Mouse (Mus musculus): Measurements from ENCODE around the gene Pbrm1. TPM values are rescaled to one million over a fixed set of nuclear protein-coding genes. Genes with fewer than 3 reads are reported as not detected.
A peak's percentile ranks its signal among the peaks of the same experiment; 100 is the strongest.

The Pbrm1 gene
- polyA plus RNA-seq, 1 experiment from 2014 or later = 142 TPM

DNA sequence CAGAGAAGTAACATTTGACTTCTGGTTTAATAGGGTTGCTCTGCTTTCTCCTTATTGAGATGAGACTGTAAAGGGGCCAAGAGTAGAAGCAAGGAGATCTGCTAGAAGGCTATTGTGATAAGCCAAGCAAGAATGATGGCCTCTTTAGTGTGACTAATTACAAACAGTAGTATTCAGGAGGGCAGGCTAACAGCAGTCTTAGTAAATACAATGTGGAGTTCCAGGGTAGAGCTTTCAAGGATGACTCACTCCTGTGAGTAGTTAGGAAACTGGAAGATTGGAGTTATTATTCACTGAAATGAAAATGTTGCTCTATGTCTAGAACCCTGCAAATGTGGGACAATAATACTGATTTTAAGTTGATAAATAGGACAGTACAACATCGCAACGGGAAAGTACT is 69.6 kb downstream of the Pbrm1 start:
- Histone ChIP-seq H3K4me3 (no peak overlapping the region), H3K4me1 (replicated peaks) (no peaks in the 10 kb centered on the region), H3K9ac (no peak overlapping the region), H3K36me3 (peaks cover 81% of the 10 kb centered on the region), H3K4me2 (no peak overlapping the region), H3K9me3 (no peaks in the 10 kb centered on the region), H3K27me3 (no peaks in the 10 kb centered on the region), H3K27ac (replicated peaks) (no peak overlapping the region)
- 97% methylated on average over 2 of the region's 2 CpGs for WGBS
- ATAC-seq (ENCODE audit: low read depth) = no peak

- 94% methylated on average over 1 of the region's 1 CpGs for WGBS
- no peak overlapping the region for H3K27ac ChIP-seq (replicated peaks)
- no peak overlapping the region for H3K9ac ChIP-seq
- H3K4me3 ChIP-seq = no peak overlapping the region
- no peaks in the 10 kb centered on the region for H3K4me1 ChIP-seq (replicated peaks)
- no peaks in the 10 kb centered on the region for H3K27me3 ChIP-seq
- H3K9me3 ChIP-seq = no peaks in the 10 kb centered on the region
- peaks cover 86% of the 10 kb centered on the region for H3K36me3 ChIP-seq
- ATAC-seq (ENCODE audit: low read depth) = no peak
- no peak overlapping the region for H3K4me2 ChIP-seq
Measured at GRCm38 (mm10) chr14:31089918-31090317, 71.0 kb downstream of the Pbrm1 start.

DNA sequence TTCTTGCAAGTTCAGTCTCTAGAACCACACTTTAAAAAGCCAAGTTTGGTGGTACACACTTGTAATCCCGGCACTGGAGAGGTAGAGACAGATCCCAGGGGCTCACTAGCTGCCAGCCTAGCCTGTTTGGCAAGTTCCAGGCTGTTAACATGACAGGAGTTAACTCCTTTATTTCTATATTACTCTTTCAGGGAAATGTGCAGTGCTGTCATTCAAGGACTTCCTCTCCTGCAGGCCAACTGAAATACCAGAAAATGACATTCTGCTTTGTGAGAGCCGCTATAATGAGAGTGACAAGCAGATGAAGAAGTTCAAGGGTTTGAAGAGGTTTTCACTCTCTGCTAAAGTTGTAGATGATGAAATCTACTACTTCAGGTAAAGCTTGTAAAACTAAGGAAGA is 86.2 kb downstream of the Pbrm1 start:
- no peak overlapping the region for H3K4me2 ChIP-seq
- no peaks in the 10 kb centered on the region for H3K9me3 ChIP-seq
- H3K9ac ChIP-seq = no peak overlapping the region
- H3K36me3 ChIP-seq = peaks cover 71% of the 10 kb centered on the region
- no peaks in the 10 kb centered on the region for H3K4me1 ChIP-seq (replicated peaks)
- H3K27me3 ChIP-seq = no peaks in the 10 kb centered on the region
- H3K4me3 ChIP-seq = no peak overlapping the region
- ATAC-seq (ENCODE audit: low read depth) = no peak
- 95% methylated on average over 2 of the region's 2 CpGs for WGBS
- H3K27ac ChIP-seq (replicated peaks) = no peak overlapping the region

DNA sequence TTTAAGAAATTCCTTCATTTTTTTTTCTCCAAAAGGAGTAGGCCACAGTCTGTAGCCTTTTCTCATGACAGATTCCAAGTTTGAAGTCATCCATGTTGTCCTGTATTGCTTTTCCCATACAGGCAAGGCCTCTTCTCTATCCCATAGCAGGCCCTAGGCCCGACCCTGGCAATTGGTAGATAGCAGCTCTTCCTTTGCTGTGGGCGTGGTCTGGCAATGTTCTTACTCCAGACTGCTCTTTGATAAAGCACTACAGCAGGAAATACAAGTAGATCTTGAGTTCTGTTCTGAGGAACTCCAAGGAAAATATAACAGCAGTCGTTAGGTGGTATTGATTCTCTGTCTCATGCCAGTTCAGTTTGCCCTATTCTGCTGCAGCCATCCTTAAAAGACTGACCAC is 91.7 kb downstream of the Pbrm1 start:
- no peak overlapping the region for H3K27ac ChIP-seq (replicated peaks)
- peaks cover 76% of the 10 kb centered on the region for H3K36me3 ChIP-seq
- no peak overlapping the region for H3K9ac ChIP-seq
- H3K4me2 ChIP-seq = no peak overlapping the region
- no peak overlapping the region for H3K4me3 ChIP-seq
- WGBS = 85% methylated on average over 3 of the region's 3 CpGs
- H3K27me3 ChIP-seq = no peaks in the 10 kb centered on the region
- H3K9me3 ChIP-seq = no peaks in the 10 kb centered on the region
- no peak for ATAC-seq (ENCODE audit: low read depth)
- no peaks in the 10 kb centered on the region for H3K4me1 ChIP-seq (replicated peaks)

DNA sequence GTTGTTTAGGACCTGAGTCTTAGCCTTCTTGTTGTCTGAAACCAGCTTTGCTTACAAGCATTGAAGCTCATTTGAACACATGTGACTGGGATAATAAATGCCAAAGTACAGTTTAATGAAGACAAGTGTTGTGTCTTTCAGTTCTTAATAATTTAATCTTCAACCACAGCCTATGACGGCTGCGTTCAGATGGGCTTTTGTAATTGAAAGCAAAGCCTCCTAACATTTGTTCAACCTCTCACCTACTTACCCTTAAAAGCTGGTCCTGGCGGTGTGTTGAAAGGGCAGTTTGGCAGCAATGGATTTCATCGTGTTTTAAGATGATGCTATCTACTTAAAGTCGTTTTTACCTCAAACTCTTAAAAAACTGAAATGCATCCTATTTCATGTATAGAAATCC is 93.2 kb downstream of the Pbrm1 start:
- Histone ChIP-seq H3K4me2 (no peak overlapping the region), H3K36me3 (peaks cover 74% of the 10 kb centered on the region), H3K9me3 (no peaks in the 10 kb centered on the region), H3K27ac (replicated peaks) (no peak overlapping the region), H3K9ac (no peak overlapping the region), H3K4me3 (no peak overlapping the region), H3K4me1 (replicated peaks) (no peaks in the 10 kb centered on the region), H3K27me3 (no peaks in the 10 kb centered on the region)
- no peak for ATAC-seq (ENCODE audit: low read depth)
- WGBS = 94% methylated on average over 5 of the region's 5 CpGs

DNA sequence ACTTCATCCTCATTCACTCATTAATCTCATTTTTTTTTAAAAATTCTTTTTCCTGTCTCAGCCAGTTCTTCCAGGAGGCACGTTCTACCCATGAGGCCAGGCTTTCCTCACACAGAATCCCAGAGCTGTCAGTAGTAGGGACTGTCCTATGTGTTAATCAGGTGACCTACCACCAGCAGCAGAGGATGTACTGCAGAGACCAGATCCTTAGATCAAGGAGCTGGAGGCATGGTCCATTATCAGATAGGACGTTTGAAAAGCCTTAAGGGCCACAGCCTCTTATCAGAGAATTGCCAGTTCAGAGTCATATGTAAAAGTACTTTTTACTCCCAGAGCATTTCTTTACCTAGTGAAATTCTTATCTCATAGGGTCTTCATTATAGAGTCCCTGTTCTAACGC is 95.1 kb downstream of the Pbrm1 start:
- H3K4me1 ChIP-seq (replicated peaks) = no peaks in the 10 kb centered on the region
- H3K4me3 ChIP-seq = no peak overlapping the region
- ATAC-seq (ENCODE audit: low read depth) = no peak
- no peaks in the 10 kb centered on the region for H3K27me3 ChIP-seq
- H3K27ac ChIP-seq (replicated peaks) = no peak overlapping the region
- peaks cover 73% of the 10 kb centered on the region for H3K36me3 ChIP-seq
- no peak overlapping the region for H3K4me2 ChIP-seq
- H3K9me3 ChIP-seq = no peaks in the 10 kb centered on the region
- WGBS = 86% methylated on average over 3 of the region's 3 CpGs
- no peak overlapping the region for H3K9ac ChIP-seq

DNA sequence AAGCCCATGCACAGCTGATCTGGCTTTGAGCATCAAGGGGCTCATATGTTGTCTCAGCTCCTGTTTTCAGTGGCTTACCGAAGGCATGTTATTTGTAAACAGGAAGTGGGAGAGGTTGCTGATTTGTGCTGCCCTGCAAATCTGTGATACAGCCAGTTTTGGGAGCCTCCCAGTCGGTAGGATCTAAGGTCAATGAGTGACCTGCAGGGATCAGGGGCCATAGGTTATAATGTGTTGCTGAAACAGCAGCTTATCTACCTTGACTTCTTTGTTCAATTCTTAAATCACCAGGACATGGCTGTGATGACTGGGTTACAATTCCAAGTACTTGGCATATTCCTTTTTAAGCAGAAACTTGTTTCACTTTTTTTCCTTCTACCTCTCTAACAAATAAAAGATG is 96.6 kb downstream of the Pbrm1 start:
- ATAC-seq (ENCODE audit: low read depth) = no peak
- WGBS = 85% methylated on average over 2 of the region's 2 CpGs
- Histone ChIP-seq H3K9ac (no peak overlapping the region), H3K27me3 (no peaks in the 10 kb centered on the region), H3K4me2 (no peak overlapping the region), H3K27ac (replicated peaks) (no peak overlapping the region), H3K9me3 (no peaks in the 10 kb centered on the region), H3K4me3 (no peak overlapping the region), H3K4me1 (replicated peaks) (no peaks in the 10 kb centered on the region), H3K36me3 (peaks cover 64% of the 10 kb centered on the region)

DNA sequence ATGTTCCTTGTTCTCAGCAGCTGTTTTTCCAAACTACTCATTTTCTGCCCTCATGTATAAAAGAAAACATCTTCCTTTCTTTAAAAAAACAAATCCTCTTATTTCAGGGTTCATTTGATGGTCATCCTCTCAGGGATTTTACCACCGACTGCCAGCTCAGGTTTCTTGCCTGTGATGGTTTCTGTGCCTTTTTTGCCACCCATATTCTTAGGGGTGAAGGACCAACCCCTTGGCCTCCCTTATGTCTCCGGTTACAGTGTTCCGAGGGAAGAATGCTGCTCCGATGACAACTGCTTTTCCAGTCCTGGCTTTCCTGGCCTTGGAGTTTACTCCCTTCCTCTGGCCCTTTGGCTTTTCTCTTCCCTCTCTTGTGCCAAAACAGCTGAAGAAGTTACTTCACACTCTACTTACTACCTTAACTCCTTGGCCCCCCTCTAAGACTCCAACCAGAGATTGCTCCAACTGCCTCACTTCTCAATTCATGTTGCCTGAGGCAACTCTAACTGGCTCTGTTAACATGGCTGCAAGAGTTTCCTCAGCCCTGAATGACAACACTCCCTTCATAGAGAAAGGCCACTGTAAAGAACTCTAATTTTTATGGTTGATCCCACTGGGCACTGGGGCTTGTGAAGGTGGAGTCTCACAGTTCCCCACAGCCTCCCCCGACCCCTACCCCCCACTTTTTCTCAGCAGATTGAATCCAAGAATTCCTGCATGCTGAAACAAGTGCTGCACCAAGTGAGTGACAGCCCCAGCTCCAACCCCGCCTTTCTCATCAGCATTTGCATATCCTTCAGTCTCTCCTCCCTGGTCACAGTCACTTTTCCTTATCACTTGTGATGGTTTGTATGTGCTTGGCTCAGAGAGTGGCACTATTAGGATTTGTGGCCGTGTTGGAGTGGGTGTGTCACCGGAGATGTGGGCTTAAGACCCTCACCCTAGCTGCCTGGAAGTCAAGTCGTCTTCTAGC is 106.5 kb downstream of the Pbrm1 start:
- ATAC-seq (ENCODE audit: low read depth) = no peak
- Histone ChIP-seq H3K9me3 (no peaks in the 10 kb centered on the region), H3K4me1 (replicated peaks) (peaks cover 40% of the 10 kb centered on the region), H3K4me2 (peak overlapping the region; percentile 9), H3K9ac (no peak overlapping the region), H3K27ac (replicated peaks) (peak overlapping the region; percentile 42; the same call in 1 of the 2 replicates), H3K36me3 (peaks cover 20% of the 10 kb centered on the region), H3K4me3 (no peak overlapping the region), H3K27me3 (no peaks in the 10 kb centered on the region)
- 67% methylated on average over 9 of the region's 9 CpGs for WGBS

DNA sequence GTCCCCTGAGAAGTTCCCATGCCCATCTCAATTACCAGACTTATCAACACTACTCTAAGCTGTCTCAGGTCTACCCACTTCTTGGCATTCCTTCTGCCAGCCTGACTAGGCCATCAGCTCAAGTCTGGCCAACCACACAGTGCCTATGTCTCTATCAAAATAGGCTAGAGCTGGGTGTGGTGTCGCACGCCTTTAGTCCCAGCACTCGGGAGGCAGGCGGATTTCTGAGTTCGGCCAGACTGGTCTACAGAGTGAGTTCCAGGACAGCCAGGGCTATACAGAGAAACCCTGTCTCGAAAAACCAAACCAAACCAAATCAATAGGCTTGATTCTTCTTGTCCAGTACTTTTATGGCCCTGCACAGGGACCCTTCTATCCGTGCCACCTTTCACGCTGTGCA is 107.9 kb downstream of the Pbrm1 start:
- H3K27me3 ChIP-seq = no peaks in the 10 kb centered on the region
- no peak for ATAC-seq (ENCODE audit: low read depth)
- H3K36me3 ChIP-seq = peaks cover 13% of the 10 kb centered on the region
- 95% methylated on average over 8 of the region's 8 CpGs for WGBS
- H3K4me2 ChIP-seq = peak overlapping the region; percentile 49
- no peak overlapping the region for H3K27ac ChIP-seq (replicated peaks)
- H3K9ac ChIP-seq = no peak overlapping the region
- no peaks in the 10 kb centered on the region for H3K9me3 ChIP-seq
- peaks cover 46% of the 10 kb centered on the region for H3K4me1 ChIP-seq (replicated peaks)
- 0 out of 2 replicates have a peak overlapping the region, but pooled peaks have one; percentile 3 for H3K4me3 ChIP-seq

DNA sequence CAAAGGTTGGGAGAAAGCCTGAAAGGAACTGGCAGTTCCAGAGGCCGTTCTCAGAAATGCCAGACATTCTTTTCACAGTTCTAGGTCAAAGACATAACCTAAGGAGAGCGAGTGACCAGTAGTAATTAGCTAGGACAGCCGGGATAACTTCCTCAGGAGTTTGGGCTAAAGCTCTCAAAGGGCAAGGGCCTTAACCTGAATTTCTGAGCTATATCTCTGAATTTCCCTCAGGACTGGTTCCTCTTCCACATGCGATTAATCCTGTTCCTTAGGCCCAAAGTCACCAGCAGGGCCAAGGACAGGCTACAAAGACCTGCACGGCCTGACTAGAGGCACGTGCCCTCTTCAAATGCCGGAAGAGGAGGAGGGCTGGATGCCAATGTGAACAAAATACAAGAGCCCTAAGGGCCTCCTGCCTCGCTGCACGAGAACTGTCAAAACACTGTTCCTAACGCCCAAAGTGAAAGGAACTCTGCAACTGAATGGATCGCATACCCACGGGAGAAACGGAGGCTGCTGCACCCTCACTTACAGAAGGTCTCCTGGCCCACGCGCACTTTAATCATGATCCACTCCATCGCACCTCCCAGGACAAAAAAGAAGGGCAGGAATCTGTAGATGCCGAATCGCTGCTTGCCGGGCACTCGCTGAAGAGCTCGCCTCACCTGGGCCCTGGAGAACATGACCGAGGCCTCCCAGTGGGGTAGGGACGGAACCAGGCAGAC is 109.3 kb downstream of the Pbrm1 start:
- Histone ChIP-seq H3K27ac (replicated peaks) (peak overlapping the region; percentile 84), H3K4me3 (peak overlapping the region; percentile 82), H3K27me3 (no peaks in the 10 kb centered on the region), H3K9ac (peak overlapping the region; percentile 86), H3K4me1 (replicated peaks) (peaks cover 61% of the 10 kb centered on the region), H3K36me3 (peaks cover 6% of the 10 kb centered on the region), H3K4me2 (peak overlapping the region; percentile 95), H3K9me3 (no peaks in the 10 kb centered on the region)
- ATAC-seq (ENCODE audit: low read depth) = peak; percentile 16
- WGBS = 3% methylated on average over 23 of the region's 23 CpGs

- Histone ChIP-seq H3K4me3 (peak within 1 kb of the TSS; percentile 82), H3K9me3 (no peaks in the 10 kb centered on the region), H3K9ac (peak within 1 kb of the TSS; percentile 86), H3K27me3 (no peaks in the 10 kb centered on the region), H3K27ac (replicated peaks) (peak within 1 kb of the TSS; percentile 91), H3K4me1 (replicated peaks) (peaks cover 66% of the 10 kb centered on the region), H3K4me2 (peak within 1 kb of the TSS; percentile 95), H3K36me3 (peaks cover under 1% of the 10 kb centered on the region; the same call in 1 of the 2 replicates)
- peak; percentile 95 for ATAC-seq (ENCODE audit: low read depth)
- WGBS = under 1% methylated on average over 33 of the region's 33 CpGs
Measured at GRCm38 (mm10) chr14:31128826-31129219, 109.9 kb downstream of the Pbrm1 start, which contains the start of gene Smim4. Gene Smim4, minus strand, starts transcription at chr14:31128956.
